Mouse (Mus musculus): ENCODE measurements around the gene Tra2a.

DNA sequence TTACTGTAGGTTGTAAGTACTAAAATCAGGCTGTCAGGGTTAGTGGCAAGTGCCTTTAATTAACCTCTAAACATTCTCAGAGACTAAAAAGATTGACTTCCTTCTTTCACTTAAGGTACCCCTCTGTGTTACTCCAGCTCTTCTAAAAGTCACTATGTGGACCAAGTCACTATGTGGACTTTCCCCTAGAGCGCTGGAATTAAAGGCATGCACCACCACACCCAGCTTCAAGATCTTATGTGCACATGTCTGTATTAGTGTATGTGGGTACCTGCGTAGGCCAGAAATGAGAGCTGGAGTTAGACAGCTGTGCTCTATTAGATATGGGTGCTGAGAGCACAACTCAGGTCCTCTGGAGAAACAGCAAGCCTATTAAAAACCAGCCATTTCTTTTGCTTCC is 6.0 kb downstream of the Tra2a start:
- TF ChIP-seq CTCF (IDR thresholded peaks at IDR 0.05; ENCODE audit: low read depth) (no peak), EP300 (optimal IDR thresholded peaks at IDR 0.05) (no peak)

All from stomach, postnatal 0 days (tissue).